Mouse (Mus musculus) right cerebral cortex, postnatal 4 days (tissue): ENCODE data around the gene Erbb3.
A peak's percentile ranks its signal among the peaks of the same experiment; 100 is the strongest.
"Not testable (repeated sequence)": the region's sequence is repeated elsewhere in the genome, so short reads cannot be mapped to it uniquely, and the experiment has no call there.

ENCODE experiments used
- DNase-seq: peaks from one replicate; pipeline ENCODE4 v3.0.0-alpha.2; 2022

Erbb3 gene

GRCm38 (mm10) chr10:128589464-128590192 is at the start of gene Erbb3:
Gene Erbb3 (minus strand): TSS chr10:128589652.
- DNase-seq = peak; percentile 6

DNA sequence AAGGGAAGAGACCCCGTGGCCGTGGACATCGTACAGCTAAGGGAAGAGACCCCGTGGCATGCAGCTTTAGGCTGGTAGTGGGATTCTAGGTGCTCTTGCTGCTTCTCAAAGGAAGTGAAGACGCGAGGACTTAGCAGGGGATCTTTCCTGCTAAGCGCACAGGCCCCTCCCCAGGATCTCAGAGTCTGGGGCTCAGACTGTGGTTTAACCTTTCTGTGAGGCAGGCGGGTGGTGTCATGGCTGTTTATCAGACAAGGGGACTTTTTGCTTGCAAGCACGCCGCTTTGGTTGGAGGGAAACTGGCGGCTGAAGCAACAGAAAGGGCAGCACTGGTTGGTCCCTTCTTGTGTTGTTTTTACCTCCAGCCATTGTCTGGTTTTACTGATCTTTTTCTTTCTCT is 47.6 kb upstream of the Erbb3 start:
- DNase-seq = no peak

GRCm38 (mm10) chr10:128636561-128636960 is 47.1 kb upstream of the Erbb3 start:
- no peak for DNase-seq

DNA sequence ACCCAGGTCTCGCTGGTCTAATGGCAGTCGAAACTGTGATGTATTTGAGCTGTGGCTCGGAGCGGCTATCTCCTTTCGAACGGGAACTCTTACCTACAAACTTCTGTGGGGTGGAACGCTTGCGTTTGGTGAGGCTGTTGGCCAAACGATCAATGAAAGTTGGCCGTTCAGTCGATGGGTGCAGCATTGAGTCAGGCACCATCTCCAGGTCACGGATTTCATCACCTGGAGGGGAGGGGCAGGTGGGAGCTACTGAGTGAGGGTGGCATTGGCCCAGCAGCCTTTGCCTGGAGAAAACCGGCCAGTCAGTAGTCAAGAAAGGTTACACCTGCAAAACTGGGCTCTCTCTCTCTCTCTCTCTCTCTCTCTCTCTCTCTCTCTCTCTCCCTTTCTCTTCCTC is 46.2 kb upstream of the Erbb3 start:
- DNase-seq = no peak

- DNase-seq = no peak
Measured at GRCm38 (mm10) chr10:128631571-128631970, 42.1 kb upstream of the Erbb3 start.

GRCm38 (mm10) chr10:128630306-128630705 is 40.9 kb upstream of the Erbb3 start:
- not testable (repeated sequence) for DNase-seq

DNA sequence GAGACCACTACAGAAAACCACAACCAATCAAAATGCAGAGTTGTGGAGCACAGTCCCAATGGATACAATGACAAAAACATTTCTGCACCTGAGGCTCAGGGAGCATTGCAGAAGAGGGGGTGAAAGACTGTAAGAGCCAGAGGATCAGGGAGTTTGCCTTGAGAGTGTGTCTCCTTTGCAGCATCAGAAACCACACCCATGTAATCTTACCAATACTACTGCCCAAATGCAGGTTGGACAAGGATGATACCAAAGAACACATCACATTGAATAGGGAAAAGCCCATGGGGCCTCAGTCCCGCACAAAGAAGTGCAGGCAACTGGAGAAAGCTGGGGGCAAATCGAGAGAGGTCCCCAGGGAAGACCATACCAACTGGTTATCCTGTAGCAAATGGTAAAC is 40.3 kb upstream of the Erbb3 start:
- DNase-seq = no peak

DNA sequence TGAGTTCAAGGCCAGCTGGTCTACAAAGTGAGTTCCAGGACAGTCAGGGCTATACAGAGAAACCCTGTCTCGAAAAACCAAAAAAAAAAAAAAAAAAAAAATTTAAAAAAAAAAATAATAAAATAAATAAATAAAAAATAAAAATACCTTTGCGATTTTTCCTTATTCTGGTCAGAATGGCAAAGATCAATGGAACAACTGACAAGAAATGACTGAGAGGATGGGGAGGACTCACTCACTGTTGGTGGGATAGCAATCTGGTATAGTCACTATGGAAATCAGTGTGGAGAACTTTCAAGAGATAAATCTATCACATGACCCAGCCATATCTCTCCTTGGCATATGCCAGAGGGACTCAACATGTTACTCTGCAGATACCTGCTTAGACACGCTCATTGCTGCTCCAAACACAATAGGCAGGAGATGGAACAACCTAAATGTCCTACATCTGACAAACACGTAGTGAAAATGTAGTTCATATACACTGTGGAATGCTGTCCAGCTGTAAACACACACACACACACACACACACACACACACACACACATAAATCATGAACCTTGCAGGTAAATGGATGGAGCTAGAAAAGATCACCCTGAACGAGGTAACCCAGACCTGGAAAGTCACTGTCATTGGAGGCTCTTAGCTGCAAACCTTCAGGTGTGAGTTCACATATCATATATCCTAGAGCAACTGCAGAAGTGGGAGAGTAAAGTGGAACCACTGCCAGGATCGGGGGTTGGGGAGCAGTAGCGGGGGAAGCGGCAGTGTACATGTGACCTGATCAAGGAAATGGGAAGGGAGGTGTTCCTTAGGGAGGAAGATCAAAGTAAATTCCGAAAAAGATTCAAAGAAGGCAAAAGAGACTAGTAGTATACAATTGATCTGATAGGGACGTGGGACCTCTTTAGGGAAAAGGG is 38.2 kb upstream of the Erbb3 start:
- no peak for DNase-seq

DNA sequence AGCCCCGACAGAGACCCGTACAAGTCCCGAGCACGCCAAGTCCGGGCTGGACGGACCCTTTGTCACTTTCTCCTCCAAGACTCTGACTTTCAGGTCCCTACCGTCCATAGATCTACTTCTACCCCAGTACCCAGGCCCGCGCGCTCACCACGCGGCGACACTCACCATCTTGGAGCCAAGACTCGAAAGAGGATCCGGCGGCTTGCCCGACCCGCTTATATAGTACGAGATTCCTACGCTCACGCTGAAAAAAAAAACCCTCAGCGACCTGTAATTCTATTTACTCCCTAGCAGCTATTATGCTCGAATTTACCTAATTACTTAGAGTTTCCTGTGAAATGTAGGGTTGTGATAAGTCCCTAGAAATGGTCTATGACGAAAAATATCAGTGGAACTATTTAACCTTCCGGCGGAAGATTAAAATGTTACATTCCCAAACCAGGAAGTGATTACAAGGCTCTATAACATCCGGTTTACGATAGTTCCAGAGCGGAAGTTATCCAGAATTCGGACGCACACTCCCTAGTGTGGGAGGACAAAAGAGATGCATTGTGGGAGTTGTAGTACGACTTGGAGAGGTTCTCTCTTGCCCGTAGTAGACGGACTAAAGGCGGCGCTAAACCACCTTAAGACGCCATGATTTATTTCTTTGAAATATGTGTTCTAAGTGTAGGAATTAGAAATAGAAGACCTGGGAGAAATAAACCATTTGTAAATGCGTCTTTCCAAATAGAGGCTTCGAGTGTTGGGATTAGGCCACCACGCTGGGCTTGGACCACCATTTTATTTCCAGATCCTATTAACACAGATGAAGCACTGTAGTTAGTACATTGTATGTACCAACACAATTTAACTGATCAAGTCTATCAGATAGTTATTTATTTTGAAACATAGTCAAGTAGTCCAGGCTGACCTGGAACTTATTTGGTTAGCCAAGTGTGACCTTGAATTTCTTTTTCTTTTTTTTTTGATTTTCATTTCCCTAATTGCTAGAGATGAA is 37.2 kb upstream of the Erbb3 start, which contains the start of gene Rps26:
Gene Rps26 (minus strand): TSS at position 437 of the 1,000 bp plus-strand sequence.
- peak; percentile 85 for DNase-seq

DNA sequence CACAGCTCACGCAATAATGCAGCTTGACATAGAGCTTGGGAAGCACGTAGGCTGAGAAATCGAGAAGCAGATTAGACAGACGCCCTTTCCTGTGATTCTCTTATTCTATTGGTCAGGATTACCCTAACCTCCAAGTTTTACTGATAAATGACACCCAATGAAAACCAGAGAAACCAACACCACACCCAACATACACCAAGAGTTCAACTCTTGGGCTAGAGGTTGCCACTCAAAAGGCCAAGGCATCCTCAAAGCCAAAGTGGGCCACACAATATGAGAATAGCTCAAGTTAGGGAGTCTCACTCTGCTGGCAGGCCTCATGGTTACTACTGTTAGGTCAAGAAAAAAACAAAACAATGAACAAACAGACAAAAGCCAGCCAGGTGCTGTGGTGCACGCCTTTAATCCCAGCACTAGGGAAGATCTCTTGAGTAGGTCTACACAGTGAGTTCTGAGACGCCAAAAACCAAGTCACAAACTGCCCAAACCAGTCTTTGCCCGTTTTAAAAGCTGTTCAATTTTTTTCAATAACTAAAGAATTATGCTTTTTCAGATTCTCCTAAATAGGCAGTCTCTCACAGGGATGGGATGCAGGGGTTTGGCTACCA is 35.9 kb upstream of the Erbb3 start:
- DNase-seq = no peak

- DNase-seq = not testable (repeated sequence)
Measured at GRCm38 (mm10) chr10:128623106-128623613, 33.7 kb upstream of the Erbb3 start.

DNA sequence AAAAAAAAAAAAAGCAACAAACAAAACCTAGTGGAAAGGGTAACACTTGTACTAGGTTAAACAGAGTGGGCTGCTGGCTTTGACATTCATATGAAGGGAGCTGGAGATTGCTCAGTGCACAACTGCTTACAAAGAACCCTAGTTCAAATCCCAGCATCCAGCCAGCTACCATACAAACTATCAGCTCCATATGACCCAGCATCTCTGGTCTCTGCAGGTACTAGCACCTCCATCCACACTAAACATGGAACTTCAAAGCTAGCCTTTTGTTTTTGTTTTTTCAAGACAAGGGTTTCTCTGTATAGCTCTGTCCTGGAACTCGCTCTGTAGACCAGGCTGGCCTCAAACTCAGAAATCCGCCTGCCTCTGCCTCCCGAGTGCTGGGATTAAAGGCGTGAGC is 33.2 kb upstream of the Erbb3 start:
- DNase-seq = no peak

- no peak for DNase-seq
Measured at GRCm38 (mm10) chr10:128621986-128622520, 32.6 kb upstream of the Erbb3 start.

DNA sequence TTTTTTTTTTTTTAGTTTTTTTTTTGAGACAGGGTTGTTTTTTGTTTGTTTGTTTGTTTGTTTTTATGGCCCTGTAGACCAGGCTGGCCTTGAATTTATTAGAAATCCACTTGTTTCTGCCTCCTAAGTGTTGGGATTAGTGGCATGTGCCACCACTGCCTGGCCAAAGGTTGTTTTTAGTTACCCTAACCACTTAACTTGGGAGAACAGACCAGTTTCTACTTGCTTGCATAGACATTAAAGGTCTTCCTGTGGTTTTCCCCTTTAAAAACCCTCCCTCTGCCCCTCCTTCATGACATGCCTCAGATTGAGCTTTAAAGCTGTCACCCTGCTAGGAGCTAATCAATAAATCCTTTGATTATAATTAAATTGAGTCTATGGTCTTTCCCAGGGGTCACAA is 30.8 kb upstream of the Erbb3 start:
- no peak for DNase-seq

GRCm38 (mm10) chr10:128619148-128619547 is 29.7 kb upstream of the Erbb3 start:
- not testable (repeated sequence) for DNase-seq

- no peak for DNase-seq
Measured at GRCm38 (mm10) chr10:128618570-128618969, 29.1 kb upstream of the Erbb3 start.

DNA sequence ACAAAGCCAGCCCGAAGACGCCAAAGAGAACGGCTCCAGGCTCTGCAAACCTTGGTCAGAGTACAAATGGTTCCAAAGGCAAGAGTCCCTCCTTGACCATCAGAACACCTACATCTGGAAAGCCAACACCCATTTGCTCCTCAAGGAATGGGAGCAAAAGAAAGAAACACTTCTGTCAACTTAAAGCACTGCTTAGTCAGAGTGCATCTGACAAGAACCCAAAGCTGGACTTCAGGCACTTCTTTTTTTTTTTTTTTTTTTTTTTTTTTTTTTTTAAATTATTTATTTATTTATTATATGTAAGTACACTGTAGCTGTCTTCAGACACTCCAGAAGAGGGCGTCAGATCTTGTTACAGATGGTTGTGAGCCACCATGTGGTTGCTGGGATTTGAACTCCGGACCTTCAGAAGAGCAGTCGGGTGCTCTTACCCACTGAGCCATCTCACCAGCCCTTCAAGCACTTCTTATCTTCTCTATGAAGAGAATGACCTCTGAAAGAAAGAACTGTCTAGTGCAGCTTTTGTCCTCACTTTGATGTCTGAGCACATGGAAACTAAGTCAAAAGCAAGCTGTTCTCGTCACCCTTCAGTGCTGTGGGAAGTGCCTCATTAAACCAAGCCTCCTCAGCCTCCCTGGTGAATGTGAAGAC is 26.5 kb upstream of the Erbb3 start:
- not testable (repeated sequence) for DNase-seq

GRCm38 (mm10) chr10:128614934-128615333 is 25.5 kb upstream of the Erbb3 start:
- DNase-seq = no peak

DNA sequence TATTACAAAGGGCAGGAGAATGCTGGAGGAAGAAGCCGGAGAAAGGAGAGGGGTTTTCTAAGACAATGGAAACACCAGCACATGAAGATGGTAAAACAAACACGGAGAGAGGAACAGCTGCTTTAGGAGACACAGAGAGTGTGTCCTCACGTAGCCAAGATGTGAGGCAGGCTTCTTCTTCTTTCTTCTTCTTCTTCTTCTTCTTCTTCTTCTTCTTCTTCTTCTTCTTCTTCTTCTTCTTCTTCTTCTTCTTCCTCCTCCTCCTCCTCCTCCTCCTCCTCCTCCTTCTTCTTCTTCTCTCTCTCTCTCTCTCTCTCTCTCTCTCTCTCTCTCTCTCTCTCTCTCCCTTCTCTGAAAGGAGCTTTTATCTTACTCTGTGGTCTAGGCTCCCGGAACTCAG is 24.4 kb upstream of the Erbb3 start:
- DNase-seq = not testable (repeated sequence)

- no peak for DNase-seq
Measured at GRCm38 (mm10) chr10:128613154-128613440, 23.6 kb upstream of the Erbb3 start.

DNA sequence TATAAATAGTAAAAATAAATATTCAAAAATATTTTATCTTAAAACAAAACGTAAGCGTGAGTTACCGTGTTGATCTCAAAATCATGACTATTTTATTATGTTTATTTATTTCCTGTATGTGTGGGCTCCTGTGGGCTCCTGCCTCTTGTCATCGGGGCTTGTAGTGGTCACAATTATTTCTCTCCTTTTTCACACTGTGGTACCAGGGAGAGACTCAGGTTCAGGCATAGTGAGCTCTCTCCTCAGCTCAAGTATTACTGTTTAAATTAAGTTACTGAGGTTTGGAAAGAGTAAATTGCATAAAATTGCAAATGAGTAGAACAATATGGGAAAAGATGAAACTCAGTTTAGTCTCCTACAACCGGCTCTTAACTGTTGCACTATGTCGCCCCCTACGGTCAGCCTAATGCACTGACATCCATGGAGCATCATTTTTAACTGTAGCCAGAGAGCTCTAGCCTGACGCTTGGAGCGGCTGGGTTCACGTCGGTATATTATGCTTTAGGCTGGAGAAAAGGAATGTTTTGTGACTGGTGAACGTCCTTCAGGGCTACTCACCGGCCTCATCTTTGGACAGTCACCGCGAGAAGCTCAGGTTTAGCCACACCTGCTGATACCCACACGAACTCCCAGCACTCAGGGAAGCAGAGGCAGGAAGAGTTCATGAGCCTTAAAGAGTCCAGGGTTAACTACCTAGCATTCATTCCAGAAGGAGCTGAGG is 23.1 kb upstream of the Erbb3 start:
- DNase-seq = peak; percentile 84
